Mouse (Mus musculus) heart, postnatal 14 days (tissue): Measurements from ENCODE around the gene Setd4. TPM values are rescaled to one million over a fixed set of nuclear protein-coding genes. Genes with fewer than 3 reads are reported as not detected.

Experiments used
- DNase-seq, 2 experiments: peaks; one replicate each; pipeline ENCODE4 v3.0.0; 2021 to 2022
- intact Hi-C: fragments of 180-260 bp; cut with DNase I; formaldehyde crosslinking; loops from one replicate; pipeline ENCODE4 v1.15.1; 2025
- total RNA-seq, 2 experiments: library from RNA; stranded (reverse); gene quantifications; 2 replicates each; pipeline ENCODE4 v1.2.3; 2021

Gene Setd4
- total RNA-seq, 2 experiments from 2014 or later: 1.6 TPM

GRCm38 (mm10) chr16:93593406-93593805, 10.5 kb downstream of the Setd4 start:
- intact Hi-C loops: no loop called here
- no peak for DNase-seq

DNA sequence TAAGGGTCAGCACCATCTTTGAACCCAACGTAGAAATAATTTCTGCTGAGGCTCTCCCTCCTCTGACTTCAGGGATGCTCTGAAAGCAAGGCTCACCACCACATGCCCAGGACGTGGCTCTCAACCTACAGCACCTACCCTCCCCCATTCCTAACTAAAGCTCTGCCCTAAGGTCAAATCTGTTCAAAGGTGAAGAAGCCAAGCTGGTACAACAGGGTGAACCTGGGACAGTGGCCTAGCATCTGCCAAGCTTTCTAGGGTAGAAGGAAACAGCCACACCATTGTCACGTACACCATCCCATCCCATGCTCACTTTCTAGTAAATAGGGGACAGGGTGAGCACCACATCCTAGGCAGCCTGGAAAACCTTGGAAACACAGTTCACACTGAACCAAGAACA, 11.2 kb downstream of the Setd4 start:
- intact Hi-C loops: no loop called here
- DNase-seq: no peak

GRCm38 (mm10) chr16:93591450-93592430, 12.1 kb downstream of the Setd4 start:
- intact Hi-C loops: no loop called here
- no peak for DNase-seq

DNA sequence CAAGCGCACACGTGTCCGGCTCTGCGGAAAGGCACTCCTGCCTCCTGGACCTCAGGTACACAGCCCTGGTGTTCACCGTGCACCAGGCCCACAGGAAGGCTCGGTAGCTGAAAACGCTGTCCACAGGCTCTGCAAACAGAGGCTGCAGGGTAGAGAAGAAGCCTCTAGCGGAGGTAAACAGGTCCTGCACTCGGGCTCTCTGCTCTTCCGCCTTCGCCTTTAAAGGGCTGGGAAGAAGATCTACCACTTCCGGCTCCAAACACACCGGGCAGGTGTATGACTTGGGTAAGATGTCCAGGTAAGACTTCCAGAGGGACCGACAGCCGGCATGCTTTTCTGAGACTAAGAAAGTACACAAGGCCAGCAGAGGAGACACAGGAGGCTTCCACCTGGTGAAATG, 12.9 kb downstream of the Setd4 start:
- intact Hi-C loops: no loop called here
- DNase-seq: no peak

- intact Hi-C loops: no loop called here
- no peak for DNase-seq
Observed at GRCm38 (mm10) chr16:93588281-93588680, 15.6 kb downstream of the Setd4 start.

- DNase-seq: no peak
- intact Hi-C loops: no loop called here
Observed at GRCm38 (mm10) chr16:93586382-93586781, 17.5 kb downstream of the Setd4 start.

- no peak for DNase-seq
- intact Hi-C loops: no loop called here
Observed at GRCm38 (mm10) chr16:93585703-93586205, 18.1 kb downstream of the Setd4 start.

- intact Hi-C loops: no loop called here
- no peak for DNase-seq
Observed at GRCm38 (mm10) chr16:93584976-93585702, 18.7 kb downstream of the Setd4 start.

- DNase-seq: no peak
Observed at GRCm38 (mm10) chr16:93581125-93581524, 22.7 kb downstream of the Setd4 start.

DNA sequence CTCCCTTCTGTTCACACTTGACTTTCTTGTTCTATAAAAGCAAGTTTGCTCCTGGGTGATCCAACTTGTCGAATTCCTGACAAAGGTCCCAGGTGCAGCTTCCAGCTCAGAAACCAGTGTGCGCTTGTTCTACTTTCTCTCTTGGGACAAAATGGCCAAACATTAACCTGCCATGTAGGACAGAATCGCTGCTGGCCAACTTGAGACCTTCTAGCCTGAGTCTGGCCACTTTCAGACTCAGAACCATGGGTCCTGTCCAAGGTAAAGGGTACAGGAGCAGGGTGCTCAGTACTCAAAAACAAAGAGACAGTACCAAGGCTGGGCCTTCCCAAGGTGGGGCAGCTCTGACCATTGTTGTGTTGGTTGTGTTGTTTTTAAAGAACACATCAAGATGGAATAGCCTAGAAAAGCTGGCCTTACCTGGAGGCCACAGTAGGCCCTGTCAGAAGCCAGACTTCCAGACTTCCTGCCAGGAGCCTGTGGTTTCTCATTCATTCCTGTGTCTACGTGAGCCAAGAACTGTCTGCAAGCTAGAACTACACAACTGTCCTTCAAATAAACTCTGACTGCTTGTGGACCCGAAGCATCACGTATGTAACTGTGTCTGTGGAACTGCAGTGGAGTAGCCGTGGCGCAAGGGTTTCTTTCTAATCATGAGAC, 25.4 kb downstream of the Setd4 start:
- DNase-seq: no peak
- intact Hi-C loops: loop anchor here (5.0 kb wide), 1 partner anchor 721 kb away; no protein-coding TSS in a partner anchor

More at GRCm38 (mm10) chr16:93581125-93581524, 22.7 kb downstream of the Setd4 start:
- intact Hi-C loops: no loop called here

DNA sequence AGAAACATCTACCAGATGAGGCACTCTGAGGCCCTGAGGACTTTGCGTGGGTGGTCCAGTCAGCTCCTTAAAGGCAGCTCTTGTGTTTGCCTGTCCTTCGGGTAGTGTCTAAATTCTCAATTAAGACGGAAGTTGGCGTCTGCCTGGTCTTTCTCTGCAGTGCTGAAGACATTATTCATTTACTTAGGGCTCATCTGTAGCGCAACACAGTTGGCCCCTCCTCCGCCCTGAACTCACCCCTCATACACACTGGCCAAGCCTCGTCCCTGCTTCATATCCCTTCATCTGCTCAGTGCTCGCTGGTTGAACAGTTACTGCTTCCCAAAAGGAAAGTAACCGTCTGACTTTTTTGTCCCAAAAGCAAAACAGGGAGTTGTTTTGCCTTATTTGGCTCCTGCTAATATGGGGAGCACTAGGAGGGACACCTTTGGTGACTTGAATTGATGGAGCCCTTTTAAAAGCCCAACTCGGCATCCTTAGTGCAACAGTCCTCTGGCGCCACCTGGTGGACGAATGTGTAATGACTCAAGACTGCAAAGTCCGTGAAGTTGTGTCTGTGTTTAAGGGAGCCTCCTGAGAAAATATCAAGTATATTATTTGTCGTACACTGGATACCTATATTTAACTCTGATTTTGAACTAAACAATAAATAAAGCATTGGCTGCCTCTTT, 27.3 kb downstream of the Setd4 start:
- peak; percentile 78 to 87 for DNase-seq
- intact Hi-C loops: loop anchor here (5.0 kb wide), 1 partner anchor 719 kb away; no protein-coding TSS in a partner anchor

DNA sequence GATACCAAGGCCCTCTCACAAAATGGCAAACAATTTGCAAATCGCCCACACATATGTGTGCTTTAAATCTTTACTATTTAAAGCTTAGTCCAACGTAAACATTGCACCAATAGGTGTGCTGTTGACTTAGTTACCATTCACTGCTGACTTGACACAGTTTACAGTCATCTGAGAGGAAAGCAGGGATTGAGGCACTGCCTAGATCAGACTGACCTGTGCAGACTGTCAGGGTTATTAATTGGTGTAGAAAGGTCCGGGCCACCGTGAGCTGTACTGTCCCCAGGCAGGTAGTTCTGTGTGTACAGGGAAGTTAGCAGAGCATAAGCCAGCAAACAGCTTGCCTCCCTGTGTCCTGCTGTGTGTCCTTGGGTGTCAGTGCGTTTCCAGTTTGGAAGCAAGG, 28.3 kb downstream of the Setd4 start:
- no peak for DNase-seq
- intact Hi-C loops: loop anchor here (5.0 kb wide), 1 partner anchor 718 kb away; no protein-coding TSS in a partner anchor

GRCm38 (mm10) chr16:93574521-93575191, 29.2 kb downstream of the Setd4 start:
- intact Hi-C loops: loop anchor here (5.0 kb wide), 1 partner anchor 717 kb away; no protein-coding TSS in a partner anchor
- DNase-seq: no peak

GRCm38 (mm10) chr16:93573434-93573833, 30.4 kb downstream of the Setd4 start:
- no peak for DNase-seq
- intact Hi-C loops: no loop called here

- intact Hi-C loops: no loop called here
- no peak for DNase-seq
Observed at GRCm38 (mm10) chr16:93572383-93572782, 31.5 kb downstream of the Setd4 start.

- DNase-seq: no peak
- intact Hi-C loops: no loop called here
Observed at GRCm38 (mm10) chr16:93558499-93558898, 45.4 kb downstream of the Setd4 start.

DNA sequence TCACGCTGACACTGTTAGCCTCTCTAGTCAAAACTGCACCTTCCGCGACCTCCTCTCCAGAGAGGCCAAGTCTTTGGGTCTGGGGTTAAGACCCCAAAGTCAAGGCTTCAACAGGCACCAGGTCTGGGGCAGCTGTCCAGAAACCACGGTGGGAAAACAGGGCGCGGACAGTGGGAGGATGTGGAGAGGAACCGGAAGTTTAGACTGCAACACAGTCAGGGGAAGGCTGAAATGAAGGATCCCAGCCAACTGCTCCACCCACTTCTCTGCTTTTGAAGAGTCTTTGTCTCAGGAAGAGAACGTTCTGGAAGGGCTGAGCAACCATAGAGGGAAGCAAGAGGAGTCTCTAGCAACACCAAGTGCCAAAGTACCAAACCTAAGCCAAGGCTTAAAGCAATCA, 46.2 kb downstream of the Setd4 start:
- intact Hi-C loops: no loop called here
- DNase-seq: peak in 1 of 2 experiments; percentile 7

DNA sequence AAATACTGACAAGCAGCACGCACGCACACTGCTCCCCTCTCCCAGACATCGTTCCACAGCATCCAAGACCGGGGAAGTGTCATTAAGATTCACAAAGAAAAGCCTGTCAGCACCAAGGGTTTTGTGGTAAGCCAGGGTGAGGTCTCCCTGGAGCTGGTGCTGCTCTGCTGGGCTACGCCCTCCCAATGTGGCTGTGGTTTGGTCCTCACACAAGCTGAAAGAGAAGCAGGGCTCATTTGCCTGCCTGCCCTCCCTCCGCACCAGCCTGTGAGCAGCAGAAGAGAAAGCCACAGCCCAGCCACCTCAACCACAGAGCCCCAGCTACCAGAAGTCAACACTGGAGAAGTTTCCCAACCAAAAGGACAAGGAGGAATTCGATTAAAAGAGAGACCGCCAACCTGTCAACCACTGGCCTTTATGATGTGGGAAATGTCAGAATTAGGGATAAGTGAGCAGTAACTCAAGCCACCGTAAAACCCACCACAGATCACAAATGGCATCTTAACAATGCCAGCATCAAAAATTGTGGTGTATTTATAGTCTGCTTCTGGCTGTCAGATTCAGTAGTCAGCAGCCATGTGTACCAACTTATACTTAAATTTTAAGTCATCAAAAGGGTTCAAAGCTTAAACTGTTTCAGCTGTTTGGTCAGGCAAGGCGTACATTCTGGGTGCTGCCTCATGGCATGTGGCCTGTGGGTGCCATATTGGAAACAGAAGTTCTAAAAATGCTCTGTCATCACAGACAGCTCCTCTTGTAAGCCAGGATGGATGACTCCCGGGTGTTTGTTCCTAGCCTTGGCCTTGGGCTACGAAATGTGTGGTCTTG, 51.0 kb downstream of the Setd4 start:
- DNase-seq: no peak
- intact Hi-C loops: no loop called here
